Mouse (Mus musculus) liver, postnatal 0 days (tissue): ENCODE data around the gene Clk1. TPM values are rescaled to one million over a fixed set of nuclear protein-coding genes. Genes with fewer than 3 reads are reported as not detected.
A peak's percentile ranks its signal among the peaks of the same experiment; 100 is the strongest.

Experiments used
- ATAC-seq: fragments of 200-750 bp; cut with Nextera tagmentation; 2 replicates; pipeline ENCODE4 v1.8.0; 2017; ENCODE audit warnings: mild to moderate bottlenecking, moderate library complexity
- DNase-seq: peaks from one replicate; pipeline ENCODE4 v3.0.0-alpha.2; 2016
- H3K27ac ChIP-seq: fragments of 300-500 bp; sonication (generic); 2 replicates; pipeline ENCODE4 v1.5.1; 2014; ENCODE audit warnings: antibody characterized with exemption, moderate library complexity, mild to moderate bottlenecking, low read depth
- H3K27me3 ChIP-seq: fragments of 300-500 bp; sonication (generic); 2 replicates; pipeline ENCODE4 v1.6.1; 2014; ENCODE audit warnings: low read length, control low read depth, mixed read lengths; ENCODE audit not compliant: insufficient read depth
- H3K36me3 ChIP-seq: fragments of 300-500 bp; sonication (generic); replicated peaks from 2 replicates; pipeline ENCODE4 v1.6.1; 2014; ENCODE audit warnings: mild to moderate bottlenecking, control low read depth, low read length, moderate library complexity, mixed read lengths; ENCODE audit not compliant: insufficient read depth
- H3K4me1 ChIP-seq: fragments of 300-500 bp; sonication (generic); 2 replicates; pipeline ENCODE4 v1.6.1; 2014; ENCODE audit warnings: antibody characterized with exemption, mild to moderate bottlenecking, control low read depth; ENCODE audit not compliant: insufficient read depth
- H3K4me2 ChIP-seq: fragments of 300-500 bp; sonication (generic); 2 replicates; pipeline ENCODE4 v1.6.1; 2014; ENCODE audit warnings: low read depth, mild to moderate bottlenecking, low read length, moderate library complexity, mixed read lengths
- H3K4me3 ChIP-seq: fragments of 300-500 bp; sonication (generic); 2 replicates; pipeline ENCODE4 v1.5.1; 2014; ENCODE audit warnings: low read depth, low read length
- H3K9ac ChIP-seq: fragments of 300-500 bp; sonication (generic); replicated peaks from 2 replicates; pipeline ENCODE4 v1.6.1; 2014; ENCODE audit warnings: mild to moderate bottlenecking, moderate library complexity
- H3K9me3 ChIP-seq: fragments of 300-500 bp; sonication (generic); 2 replicates; pipeline ENCODE4 v1.6.1; 2016; ENCODE audit warnings: mild to moderate bottlenecking, control low read depth, low read length, mixed read lengths
- CTCF ChIP-seq: sonication (generic); IDR thresholded peaks from 2 replicates; pipeline ENCODE4 v1.5.1; 2016; ENCODE audit warnings: antibody characterized with exemption, low read depth
- EP300 ChIP-seq: IDR thresholded peaks from 2 replicates; pipeline ENCODE4 v1.6.1; 2016; ENCODE audit warnings: antibody characterized with exemption, low read depth, mild to moderate bottlenecking
- WGBS: fragments of 180-500 bp; shearing (Covaris S2); extraction: QIAGEN DNeasy Blood & Tissue Kit; methylation state at CpG from one replicate; pipeline ENCODE4 v1.1.7; 2014; ENCODE audit not compliant: insufficient replicate concordance; 5-methylcytosine and 5-hydroxymethylcytosine counted together
- polyA plus RNA-seq: library from polyadenylated mRNA; unstranded; fragments of >200 nt; fragmentation: Nextera tagmentation; extraction: Ambion mirVana; gene quantifications from 2 replicates; pipeline ENCODE4 v1.2.1, GENCODE M21; 2015

The Clk1 gene
- polyA plus RNA-seq, 1 experiment from 2014 or later = 76.6 TPM

DNA sequence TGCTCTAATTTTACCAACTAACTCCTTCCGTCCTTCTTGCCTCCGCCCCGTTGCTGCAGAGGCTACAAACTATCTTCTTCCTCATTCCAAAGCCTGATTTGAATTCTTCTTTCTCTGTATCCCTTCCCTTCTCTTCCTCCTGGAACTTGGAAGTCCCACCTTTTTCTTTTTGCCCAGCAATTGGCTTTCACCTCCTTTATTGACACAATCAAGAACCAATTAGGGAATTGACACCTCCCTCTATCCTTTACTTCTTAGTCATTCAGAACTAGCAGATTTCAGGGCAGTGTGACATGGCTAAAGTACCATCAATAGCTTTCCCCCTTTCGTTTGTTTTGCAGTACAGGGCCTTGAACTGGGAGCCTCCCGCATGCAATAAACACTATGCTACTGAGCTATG is 34.3 kb upstream of the Clk1 start:
- no peaks in the 10 kb centered on the region for H3K27me3 ChIP-seq
- no peaks in the 10 kb centered on the region for H3K9me3 ChIP-seq
- no peaks in the 10 kb centered on the region for H3K4me1 ChIP-seq
- H3K9ac ChIP-seq = no peak overlapping the region
- DNase-seq (no peak), ATAC-seq (peak; percentile 50; the same call in 1 of the 2 replicates)
- H3K27ac ChIP-seq = no peak overlapping the region
- WGBS = 80% methylated on average over 5 of the region's 5 CpGs
- TF ChIP-seq EP300 (no peak), CTCF (no peak)
- H3K36me3 ChIP-seq = peaks cover 41% of the 10 kb centered on the region
- no peak overlapping the region for H3K4me2 ChIP-seq
- H3K4me3 ChIP-seq = no peak overlapping the region

DNA sequence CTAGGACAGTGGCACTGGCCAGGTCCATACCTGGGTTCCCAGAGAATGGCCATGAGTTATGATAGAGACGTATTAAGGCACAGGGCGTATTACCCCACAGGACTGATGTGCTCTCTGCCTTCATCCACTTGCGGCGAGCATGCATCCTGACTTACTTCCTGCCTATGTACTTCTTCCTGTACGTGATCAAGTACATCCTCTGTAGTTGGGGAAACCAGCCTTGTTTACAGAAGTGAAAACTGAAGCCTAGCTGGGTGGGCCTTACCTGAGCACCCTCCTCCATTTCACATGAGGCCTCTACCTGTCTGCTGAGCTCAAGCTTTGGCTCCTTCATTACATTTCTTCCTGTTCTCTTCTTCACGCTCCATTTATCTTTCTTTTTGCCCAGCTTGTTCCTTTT is 30.4 kb upstream of the Clk1 start:
- H3K4me3 ChIP-seq = no peak overlapping the region
- no peaks in the 10 kb centered on the region for H3K9me3 ChIP-seq
- 0 out of 2 replicates have a peak, but pooled peaks cover 1% of the 10 kb centered on the region for H3K4me1 ChIP-seq
- 77% methylated on average over 6 of the region's 6 CpGs for WGBS
- H3K4me2 ChIP-seq = no peak overlapping the region
- no peak for ATAC-seq
- H3K27ac ChIP-seq = no peak overlapping the region
- no peak for DNase-seq
- peaks cover 31% of the 10 kb centered on the region for H3K36me3 ChIP-seq
- no peaks in the 10 kb centered on the region for H3K27me3 ChIP-seq
- no peak overlapping the region for H3K9ac ChIP-seq
- TF ChIP-seq EP300 (no peak), CTCF (no peak)

- Histone ChIP-seq H3K27ac (no peak overlapping the region), H3K9me3 (no peaks in the 10 kb centered on the region), H3K27me3 (no peaks in the 10 kb centered on the region), H3K4me2 (no peak overlapping the region), H3K4me3 (no peak overlapping the region), H3K4me1 (peaks cover 19% of the 10 kb centered on the region), H3K36me3 (peaks cover 18% of the 10 kb centered on the region), H3K9ac (no peak overlapping the region)
- ATAC-seq = no peak
- peak; percentile 22; the same call in 1 of the 2 replicates for TF ChIP-seq CTCF
- TF ChIP-seq EP300 = no peak
- 72% methylated on average over 7 of the region's 7 CpGs for WGBS
- DNase-seq = no peak
These were observed 24.5 kb upstream of the Clk1 start for GRCm38 (mm10) chr1:58448396-58448795.

DNA sequence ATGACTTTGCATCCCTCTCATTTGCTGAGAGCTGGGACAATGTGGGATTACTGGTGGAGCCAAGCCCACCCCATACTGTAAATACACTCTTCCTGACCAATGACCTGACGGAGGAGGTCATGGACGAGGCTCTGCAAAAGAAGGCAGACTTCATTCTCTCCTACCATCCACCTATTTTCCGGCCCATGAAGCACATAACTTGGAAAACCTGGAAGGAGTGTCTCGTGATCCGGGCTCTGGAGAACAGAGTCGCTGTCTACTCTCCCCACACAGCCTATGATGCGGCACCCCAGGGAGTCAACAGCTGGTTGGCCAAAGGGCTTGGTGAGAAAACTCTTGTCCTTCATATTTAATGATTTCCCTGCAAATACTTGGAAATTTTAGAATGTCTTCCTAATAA is 23.9 kb upstream of the Clk1 start:
- no peak overlapping the region for H3K27ac ChIP-seq
- peaks cover 19% of the 10 kb centered on the region for H3K4me1 ChIP-seq
- no peak for DNase-seq
- H3K9ac ChIP-seq = no peak overlapping the region
- no peak for ATAC-seq
- H3K27me3 ChIP-seq = no peaks in the 10 kb centered on the region
- TF ChIP-seq EP300 (no peak), CTCF (no peak)
- H3K9me3 ChIP-seq = no peaks in the 10 kb centered on the region
- no peak overlapping the region for H3K4me2 ChIP-seq
- H3K36me3 ChIP-seq = peaks cover 17% of the 10 kb centered on the region
- 89% methylated on average over 7 of the region's 7 CpGs for WGBS
- H3K4me3 ChIP-seq = no peak overlapping the region

GRCm38 (mm10) chr1:58445861-58446260 is 22.0 kb upstream of the Clk1 start:
- 4% methylated on average over 11 of the region's 11 CpGs for WGBS
- no peaks in the 10 kb centered on the region for H3K9me3 ChIP-seq
- DNase-seq (no peak), ATAC-seq (no peak)
- no peaks in the 10 kb centered on the region for H3K27me3 ChIP-seq
- peak overlapping the region; percentile 85 for H3K9ac ChIP-seq
- peak overlapping the region; percentile 93 for H3K27ac ChIP-seq
- peak overlapping the region; percentile 80 for H3K4me3 ChIP-seq
- TF ChIP-seq EP300 = no peak
- no peak for TF ChIP-seq CTCF
- H3K4me2 ChIP-seq = peak overlapping the region; percentile 81
- peaks cover 19% of the 10 kb centered on the region for H3K4me1 ChIP-seq
- peaks cover 20% of the 10 kb centered on the region for H3K36me3 ChIP-seq

- peak; percentile 96 for ATAC-seq
- Histone ChIP-seq H3K9ac (peak within 1 kb of the TSS; percentile 85), H3K4me3 (peak within 1 kb of the TSS; percentile 80), H3K9me3 (no peaks in the 10 kb centered on the region), H3K36me3 (peaks cover 17% of the 10 kb centered on the region; the same call in 1 of the 2 replicates), H3K27me3 (no peaks in the 10 kb centered on the region), H3K27ac (peak within 1 kb of the TSS; percentile 93), H3K4me1 (peaks cover 19% of the 10 kb centered on the region), H3K4me2 (peak within 1 kb of the TSS; percentile 81)
- peak; percentile 86 for DNase-seq
- WGBS = under 1% methylated on average over 33 of the region's 33 CpGs
- TF ChIP-seq CTCF (peak; percentile 41; the same call in 1 of the 2 replicates), EP300 (no peak)
These were observed 21.4 kb upstream of the Clk1 start, which contains the start of the genes Nif3l1 and Ppil3 for GRCm38 (mm10) chr1:58445143-58445722. Gene Nif3l1, plus strand, starts transcription at chr1:58445151. Gene Ppil3, minus strand, starts transcription at chr1:58445486.
